Mouse (Mus musculus): ENCODE results near the gene Xlr5a.

DNA sequence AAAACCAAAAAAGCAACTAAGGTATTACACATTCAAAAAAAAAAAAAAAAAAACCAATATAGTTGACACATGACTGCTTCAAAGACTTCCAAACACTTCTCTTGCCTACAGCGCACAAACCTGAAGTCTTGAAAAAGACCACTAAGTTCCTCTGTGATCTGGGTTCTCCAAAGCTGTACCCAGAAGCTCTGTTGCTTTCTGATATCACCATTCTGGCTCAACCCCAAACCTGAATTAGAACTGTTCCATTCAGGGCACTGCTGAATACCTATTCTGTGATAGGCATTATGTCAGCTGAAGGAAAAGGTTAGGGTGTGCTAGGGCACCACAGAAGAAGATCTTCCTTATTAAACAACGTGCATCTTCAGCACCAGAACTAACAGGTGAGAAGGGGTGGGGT is 34.4 kb upstream of the Xlr5a start:
- TF ChIP-seq CTCF (IDR thresholded peaks at IDR 0.05; ENCODE audit: control insufficient read depth, insufficient read depth, insufficient read length) (no peak), USF1 (IDR thresholded peaks at IDR 0.05; ENCODE audit: low read depth) (no peak), MYOG (IDR thresholded peaks at IDR 0.05; ENCODE audit: control insufficient read depth, extremely low read depth, insufficient read length) (no peak), MAX (IDR thresholded peaks at IDR 0.05) (no peak), FOSL1 (IDR thresholded peaks at IDR 0.05; ENCODE audit: insufficient read depth, low read length, poor library complexity, severe bottlenecking) (no peak)
